Mouse (Mus musculus): ENCODE data around the gene Ndufb3.

DNA sequence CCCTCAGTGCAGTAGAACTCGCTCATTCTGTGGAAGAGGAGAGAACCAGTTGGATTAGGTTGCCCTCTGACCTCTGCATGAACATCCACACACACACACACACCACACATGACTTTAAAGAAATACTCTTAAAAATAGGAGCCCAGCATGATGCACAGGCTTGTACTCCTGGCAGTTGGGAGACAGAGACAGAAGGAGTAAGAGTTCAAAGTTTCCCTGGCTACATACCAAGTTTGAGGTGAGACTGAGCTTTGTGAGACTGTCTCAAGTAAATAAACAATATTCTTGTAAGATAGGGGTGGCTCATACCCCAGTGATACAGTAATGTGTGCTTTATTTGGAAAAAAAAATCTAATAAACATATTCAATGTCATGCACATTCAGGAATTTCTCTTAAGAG lies 1.3 kb downstream of the Ndufb3 start:
- no peak for TF ChIP-seq GATA1 (IDR thresholded peaks at IDR 0.05; ENCODE audit: borderline replicate concordance, low read length)
- TF ChIP-seq FLI1 (IDR thresholded peaks at IDR 0.05; ENCODE audit: low read length) = no peak

Measured in megakaryocyte, embryonic 14.5 days (primary cell).